Mouse (Mus musculus) frontal cortex, postnatal 36 days (tissue): Measurements from ENCODE around the gene Hist4h4.

Experiments used
- DNase-seq, 2 experiments: peaks; one replicate each; pipeline ENCODE4 v3.0.0; 2022; ENCODE audit warnings: low spot score in 2 of 2

The Hist4h4 gene

DNA sequence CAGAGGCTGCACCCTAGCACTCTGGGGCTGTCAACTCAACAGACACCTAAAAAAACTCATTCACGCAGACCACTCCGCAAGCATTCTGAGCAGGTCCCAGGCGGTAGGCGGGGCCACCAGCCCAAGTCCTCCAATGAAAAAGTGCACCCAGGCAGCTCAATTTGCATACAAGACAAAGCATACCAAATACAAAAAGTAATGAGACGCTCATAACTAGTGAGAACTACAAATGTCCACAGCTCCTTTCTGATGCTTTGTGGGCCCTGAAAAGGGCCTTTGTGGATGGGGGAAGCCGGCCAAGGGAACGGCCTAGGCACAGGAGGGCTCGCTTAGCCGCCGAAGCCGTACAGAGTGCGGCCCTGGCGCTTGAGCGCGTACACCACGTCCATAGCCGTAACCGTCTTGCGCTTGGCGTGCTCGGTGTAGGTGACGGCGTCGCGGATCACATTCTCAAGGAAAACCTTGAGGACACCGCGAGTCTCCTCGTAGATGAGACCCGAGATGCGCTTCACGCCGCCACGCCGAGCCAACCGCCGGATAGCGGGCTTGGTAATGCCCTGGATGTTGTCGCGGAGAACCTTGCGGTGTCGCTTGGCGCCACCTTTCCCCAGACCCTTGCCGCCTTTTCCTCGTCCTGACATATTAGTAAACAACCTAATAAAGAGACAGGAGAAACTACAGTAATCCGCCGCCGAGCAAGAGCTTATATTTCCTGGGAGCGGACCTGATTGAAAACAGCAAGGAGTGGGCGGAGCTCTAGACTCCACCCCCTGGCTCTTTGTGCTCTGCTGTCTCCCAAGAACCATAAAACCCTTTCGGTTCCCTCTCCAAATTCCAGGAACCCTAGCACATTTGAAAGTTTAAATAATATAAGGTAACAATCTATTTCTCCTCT, at the start of gene Hist4h4:
TSS of gene Hist4h4 (minus strand) at position 677 of the 895 bp plus-strand sequence.
- peak; percentile 99 for DNase-seq

GRCm38 (mm10) chr6:136852762-136853161, 48.5 kb upstream of the Hist4h4 start:
- DNase-seq, result no peak

DNA sequence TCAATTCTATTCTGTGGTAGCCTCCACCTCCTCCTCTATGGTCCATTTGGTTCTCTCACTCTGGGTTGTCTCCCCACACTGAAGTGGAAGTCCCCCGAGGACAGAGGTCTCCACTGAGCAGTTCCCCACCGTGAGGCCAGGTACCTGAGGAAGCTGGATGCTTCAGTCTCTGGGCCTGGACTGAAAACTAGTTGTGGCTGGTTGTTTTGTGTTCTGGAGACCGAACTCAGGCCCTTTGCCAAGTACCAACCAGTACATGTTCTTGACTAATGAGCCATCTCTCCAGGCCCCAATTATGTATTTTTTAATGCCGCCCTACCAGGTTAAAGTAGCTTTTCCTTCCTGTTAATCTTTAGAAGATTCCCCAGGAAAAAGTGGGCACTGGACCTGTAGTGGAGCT, 48.1 kb upstream of the Hist4h4 start:
- DNase-seq, result no peak

- no peak for DNase-seq
Observed at GRCm38 (mm10) chr6:136850267-136850666, 46.1 kb upstream of the Hist4h4 start.

GRCm38 (mm10) chr6:136848971-136849370, 44.8 kb upstream of the Hist4h4 start:
- DNase-seq, result no peak

DNA sequence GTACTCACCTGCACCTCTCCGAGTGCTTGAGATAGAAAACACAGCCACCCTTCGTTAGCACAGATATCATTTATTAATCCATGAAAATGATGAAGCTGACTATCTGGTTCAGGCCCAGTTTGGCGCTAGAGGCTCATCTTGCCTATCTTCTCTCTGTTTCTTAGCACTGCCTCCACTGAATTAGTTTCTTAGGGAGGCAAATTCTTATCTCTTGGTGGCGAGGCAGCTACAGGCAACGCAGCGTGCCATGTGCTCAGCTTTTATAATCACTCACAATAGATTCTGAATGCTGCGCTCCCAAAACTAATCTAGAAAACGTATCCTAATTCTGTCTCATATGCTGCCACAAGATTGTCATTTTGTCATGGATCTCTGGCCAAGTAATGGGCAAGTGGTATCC, 44.2 kb upstream of the Hist4h4 start:
- DNase-seq, result no peak

DNA sequence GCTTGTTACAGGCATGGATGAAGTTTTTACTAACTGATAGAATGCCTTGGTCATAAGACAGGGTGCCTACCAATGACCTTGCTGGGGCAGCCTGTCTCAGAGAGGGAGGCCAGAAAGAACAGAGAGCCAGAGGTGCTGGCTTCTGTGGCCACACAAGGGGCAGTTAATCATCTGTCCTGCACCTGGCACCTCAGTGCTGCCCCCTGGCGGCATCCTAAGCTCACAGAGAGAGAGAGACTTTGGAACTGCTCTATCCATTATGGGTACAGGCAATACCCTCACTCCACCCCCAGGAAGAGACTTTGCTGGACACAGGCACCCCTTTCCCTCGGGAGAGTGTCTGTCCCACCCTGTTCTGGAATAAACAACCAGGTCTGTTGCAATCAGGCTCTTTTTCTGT, 43.6 kb upstream of the Hist4h4 start:
- peak; percentile 26 to 36 for DNase-seq

- no peak for DNase-seq
Observed at GRCm38 (mm10) chr6:136847267-136847666, 43.1 kb upstream of the Hist4h4 start.

- DNase-seq, result no peak
Observed at GRCm38 (mm10) chr6:136845706-136846480, 41.7 kb upstream of the Hist4h4 start.

DNA sequence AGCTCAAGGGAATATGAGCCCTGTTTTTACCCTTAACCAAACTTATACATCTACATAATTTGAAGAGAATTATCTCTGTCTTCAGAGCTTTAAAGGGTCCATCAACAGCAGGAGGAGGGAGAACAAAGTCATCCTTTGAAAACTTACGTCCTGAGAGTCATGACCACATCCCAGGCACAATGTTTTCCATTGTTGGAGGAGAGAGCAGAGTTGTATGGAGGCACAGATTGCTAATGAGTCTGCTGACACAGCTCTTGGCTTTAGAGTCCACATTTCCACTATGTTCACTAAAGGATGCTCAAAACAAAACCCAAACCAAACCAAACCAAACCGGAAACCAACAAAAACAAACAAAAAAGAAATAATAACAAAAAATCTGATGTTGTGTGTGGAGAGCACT, 40.7 kb upstream of the Hist4h4 start:
- no peak for DNase-seq

DNA sequence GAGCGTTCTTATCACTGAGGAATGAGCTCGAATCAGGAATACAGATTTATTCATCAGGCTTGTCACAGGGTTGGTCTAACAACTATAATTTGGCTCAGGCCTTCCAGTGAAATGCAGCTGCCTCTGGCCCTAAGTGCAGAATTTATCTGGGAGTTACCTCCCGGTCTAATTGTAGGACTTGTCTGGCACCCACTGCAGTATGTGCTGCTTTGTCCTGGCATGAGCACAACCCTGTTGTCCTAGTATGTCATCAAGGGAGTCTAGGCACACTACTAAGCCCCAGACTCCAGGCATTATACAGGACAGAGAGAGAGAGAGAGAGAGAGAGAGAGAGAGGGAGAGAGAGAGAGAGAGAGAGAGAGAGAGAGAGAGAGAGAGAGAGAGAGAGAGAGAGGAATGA, 33.1 kb upstream of the Hist4h4 start:
- DNase-seq, result no peak

DNA sequence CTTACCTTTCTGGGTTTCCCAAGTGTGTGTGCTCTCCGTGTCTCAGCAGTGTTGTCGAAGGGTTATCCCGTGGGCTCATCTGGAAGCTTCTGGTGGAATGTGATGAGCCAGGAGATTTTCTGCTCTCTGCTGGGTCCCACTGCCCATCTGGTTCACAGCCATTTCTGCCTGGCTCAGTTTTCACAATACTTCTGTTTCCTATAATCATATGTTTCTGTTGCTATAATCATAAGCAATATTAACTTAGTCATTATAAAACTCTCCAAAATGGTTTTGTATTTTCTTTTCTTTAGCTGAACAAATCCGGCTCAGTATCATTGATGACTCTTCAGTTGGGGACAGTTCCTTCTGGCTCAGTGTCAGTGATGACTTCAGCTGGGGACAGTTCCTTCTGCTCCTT, 31.1 kb upstream of the Hist4h4 start, which contains the start of gene Smco3:
TSS of gene Smco3 (minus strand) at position 101 of the 400 bp plus-strand sequence.
- DNase-seq, result no peak

DNA sequence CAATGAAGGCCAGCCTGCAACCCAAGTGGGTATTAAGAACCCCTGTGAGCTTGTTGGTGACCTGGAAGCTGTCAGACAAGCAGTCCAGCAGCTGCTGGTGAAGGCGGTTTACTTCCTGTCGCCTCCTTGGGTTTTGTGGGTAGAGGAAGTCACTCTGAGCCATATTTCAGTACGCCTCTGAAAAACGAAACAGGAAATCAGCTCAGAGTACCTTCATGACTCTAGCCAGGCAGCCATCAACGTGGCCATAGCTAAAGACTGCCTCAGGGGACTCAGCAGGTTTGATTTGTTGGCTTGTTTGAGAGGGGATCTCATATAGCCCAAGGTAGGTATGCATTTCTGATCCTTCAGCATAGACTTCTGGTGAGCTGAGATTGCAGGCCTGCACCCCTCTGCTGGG, 27.5 kb upstream of the Hist4h4 start:
- DNase-seq, result no peak

GRCm38 (mm10) chr6:136828681-136829080, 24.5 kb upstream of the Hist4h4 start:
- DNase-seq, result no peak

DNA sequence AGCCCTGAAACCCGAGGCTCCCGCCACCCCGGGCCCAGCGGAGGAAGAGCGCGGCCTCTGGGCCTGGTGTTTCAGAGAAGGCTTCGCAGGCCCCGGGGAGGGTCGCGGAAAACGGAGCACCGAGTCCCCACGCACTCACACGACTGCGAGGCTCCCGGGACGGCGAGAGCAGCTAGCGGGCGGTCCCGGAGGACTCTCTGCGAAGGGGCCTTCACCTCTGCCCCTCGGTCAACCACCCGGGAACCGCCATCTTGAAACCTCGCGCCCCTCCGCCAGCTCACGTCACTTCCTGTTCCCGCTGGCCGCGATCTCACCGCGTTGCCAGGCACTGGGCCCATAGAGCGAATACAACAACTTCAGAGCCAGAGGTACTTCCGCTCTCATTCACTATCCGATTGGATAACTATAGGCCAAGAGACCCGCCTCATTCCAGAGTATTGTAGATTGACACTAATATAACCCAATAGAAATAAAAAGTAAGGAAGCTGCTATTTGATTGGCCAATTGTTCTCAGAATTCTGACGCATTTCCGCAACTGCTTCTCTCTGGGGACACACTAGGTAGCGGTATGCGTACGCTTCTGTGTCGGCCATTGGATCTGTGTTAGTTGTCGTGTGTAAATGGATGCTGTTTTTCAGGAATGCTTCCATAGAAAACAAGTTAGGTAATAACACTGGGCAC, 23.8 kb upstream of the Hist4h4 start, which contains the start of gene Wbp11:
TSS of gene Wbp11 (minus strand) at position 353 of the 681 bp plus-strand sequence.
- peak; percentile 95 to 98 for DNase-seq

DNA sequence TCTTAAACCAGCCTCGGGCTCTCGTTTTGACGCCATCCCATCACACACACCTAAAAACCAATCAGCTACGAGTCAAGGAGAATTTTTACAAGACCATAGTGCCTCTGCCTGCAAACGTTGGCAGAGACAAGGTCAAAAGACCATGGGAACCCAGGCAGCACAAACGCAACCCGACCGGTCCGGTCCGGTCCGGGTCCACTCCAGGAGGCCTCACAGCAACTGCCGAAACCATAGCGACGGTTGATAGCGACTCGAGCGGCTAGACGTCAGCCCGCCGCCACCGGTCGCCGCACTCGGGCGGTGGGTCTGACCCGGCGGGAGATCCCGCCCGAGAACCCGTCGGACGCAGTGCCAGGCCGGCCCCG, 23.3 kb upstream of the Hist4h4 start, which contains the start of gene BC049715:
TSS of gene BC049715 (plus strand) at position 111 of the 365 bp plus-strand sequence.
- DNase-seq, result peak in 1 of 2 experiments; percentile 28

DNA sequence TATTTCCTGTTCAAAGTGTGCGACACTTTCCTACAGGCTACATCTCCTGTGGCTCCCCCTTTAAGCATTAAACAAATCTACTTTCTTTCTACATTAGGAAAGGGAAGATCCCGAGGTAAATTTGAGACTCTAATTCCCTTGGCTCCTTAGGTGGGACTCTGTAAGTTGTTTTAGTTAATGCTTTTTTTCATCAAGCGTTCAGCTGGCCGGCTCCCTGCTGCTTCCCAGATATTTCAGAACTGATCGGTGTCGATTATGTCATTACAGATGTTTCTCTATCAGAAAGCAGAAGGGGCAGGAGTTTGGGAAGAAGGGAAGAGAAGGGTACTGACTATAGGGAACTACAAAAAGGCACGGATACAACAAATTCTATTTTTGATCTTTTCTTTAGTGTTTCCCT, 22.9 kb upstream of the Hist4h4 start:
- no peak for DNase-seq

- no peak for DNase-seq
Observed at GRCm38 (mm10) chr6:136824987-136825386, 20.8 kb upstream of the Hist4h4 start.

GRCm38 (mm10) chr6:136821086-136821485, 16.9 kb upstream of the Hist4h4 start:
- no peak for DNase-seq

DNA sequence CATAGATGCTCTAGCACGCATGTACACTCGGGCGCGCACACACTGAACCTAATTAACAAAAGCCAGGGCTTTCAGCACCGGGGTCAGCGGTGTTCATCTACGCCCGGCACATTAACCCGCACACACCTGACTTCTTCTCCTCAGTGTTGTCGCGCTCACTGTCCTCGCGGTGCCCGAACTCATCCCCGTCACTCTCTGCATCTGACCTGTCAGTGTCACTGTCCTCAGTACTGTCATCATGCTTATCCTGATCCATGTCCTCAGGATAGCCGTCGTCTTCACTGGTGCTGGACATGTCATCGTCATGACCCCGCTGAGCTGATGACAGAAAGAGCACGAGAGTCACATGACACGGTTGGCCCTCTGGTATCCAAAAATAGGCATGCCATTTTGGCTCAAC, 16.2 kb upstream of the Hist4h4 start:
- DNase-seq, result no peak

DNA sequence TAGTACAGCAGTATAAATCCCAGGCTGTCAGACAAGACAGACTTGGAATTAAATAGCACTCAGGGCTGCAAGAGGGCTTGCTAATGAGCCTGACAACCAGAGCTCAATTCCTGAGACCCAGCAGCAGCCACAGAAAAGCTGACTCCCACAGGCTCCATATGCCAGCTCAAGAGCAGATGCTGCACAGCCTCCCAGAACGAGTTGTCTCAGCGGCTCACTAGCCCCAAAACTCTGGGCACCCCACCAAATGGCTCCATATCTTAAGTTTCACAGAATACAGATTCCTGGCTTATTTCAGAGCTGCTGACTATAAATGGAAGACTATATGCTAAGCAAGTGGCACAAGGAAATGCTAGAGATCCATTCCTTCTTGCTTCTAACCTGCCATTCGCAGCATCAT, 13.3 kb upstream of the Hist4h4 start:
- DNase-seq, result peak; percentile 86 to 93

GRCm38 (mm10) chr6:136816826-136817225, 12.6 kb upstream of the Hist4h4 start:
- DNase-seq, result no peak
